Mouse (Mus musculus) spleen, adult 2 months (tissue): Measurements from ENCODE around the gene Psmc3. TPM values are rescaled to one million over a fixed set of nuclear protein-coding genes. Genes with fewer than 3 reads are reported as not detected.
A peak's percentile ranks its signal among the peaks of the same experiment; 100 is the strongest.

Experiments used
- DNase-seq, 2 experiments: peaks; one replicate each; pipeline versions ENCODE4 v3.0.0 to v3.0.0-alpha.2; 2012 to 2021; ENCODE audit warnings: low spot score in 2 of 2, low read depth in 1 of 2
- H3K27ac ChIP-seq: fragments of 200-500 bp; 2 replicates; pipeline ENCODE4 v1.5.1; 2012; ENCODE audit warnings: low read length, inconsistent platforms; ENCODE audit not compliant: insufficient read depth
- H3K27me3 ChIP-seq: fragments of 200-500 bp; 2 replicates; pipeline ENCODE4 v1.6.1; 2012; ENCODE audit warnings: mild to moderate bottlenecking, moderate library complexity, low read length, inconsistent platforms; ENCODE audit not compliant: control insufficient read depth, insufficient read depth
- H3K36me3 ChIP-seq: fragments of 200-500 bp; 2 replicates; pipeline ENCODE4 v1.6.1; 2012; ENCODE audit warnings: mild to moderate bottlenecking, low read length, inconsistent platforms; ENCODE audit not compliant: control insufficient read depth, insufficient read depth
- H3K4me1 ChIP-seq: fragments of 200-500 bp; 2 replicates; pipeline ENCODE4 v1.6.1; 2011; ENCODE audit warnings: inconsistent platforms; ENCODE audit not compliant: control insufficient read depth, insufficient read depth, insufficient read length
- H3K4me3 ChIP-seq: fragments of 200-500 bp; 2 replicates; pipeline ENCODE4 v1.5.1; 2011; ENCODE audit warnings: mild to moderate bottlenecking, inconsistent platforms; ENCODE audit not compliant: insufficient read depth, insufficient read length; ENCODE audit errors: extremely low read depth
- CTCF ChIP-seq: fragments of 200-500 bp; IDR thresholded peaks from 2 replicates; pipeline ENCODE4 v1.5.1; 2011; ENCODE audit warnings: mild to moderate bottlenecking, inconsistent platforms; ENCODE audit not compliant: insufficient read depth, insufficient read length, insufficient replicate concordance; ENCODE audit errors: extremely low read depth
- POLR2A ChIP-seq: fragments of 200-500 bp; IDR thresholded peaks from 2 replicates; pipeline ENCODE4 v1.6.1; 2011; ENCODE audit warnings: low read depth, low read length, inconsistent platforms
- WGBS: fragments of 180-500 bp; shearing (Covaris S2); methylation state at CpG from one replicate; pipeline ENCODE4 v1.1.7; 2018; 5-methylcytosine and 5-hydroxymethylcytosine counted together
- polyA plus RNA-seq: library from polyadenylated mRNA; depleted of rRNA; stranded (reverse); fragments of >200 nt; gene quantifications from 2 replicates; pipeline ENCODE4 v1.2.3, GENCODE M21; 2012

Gene Psmc3
- polyA plus RNA-seq, 1 experiment, result 37.0 TPM

GRCm38 (mm10) chr2:91052752-91053151, 1.1 kb upstream of the Psmc3 start:
- Histone ChIP-seq H3K27ac (no peak overlapping the region), H3K4me3 (no peak overlapping the region), H3K36me3 (peaks cover 19% of the 10 kb centered on the region), H3K27me3 (no peaks in the 10 kb centered on the region), H3K4me1 (peaks cover 4% of the 10 kb centered on the region; the same call in 1 of the 2 replicates)
- TF ChIP-seq CTCF (no peak), POLR2A (no peak)
- DNase-seq, result no peak
- 37% methylated on average over 2 of the region's 2 CpGs for WGBS

GRCm38 (mm10) chr2:91053181-91053933, 452 bp upstream of the Psmc3 start:
- no peaks in the 10 kb centered on the region for H3K27me3 ChIP-seq
- H3K27ac ChIP-seq, result peak overlapping the region; percentile 67
- no peak for DNase-seq
- H3K36me3 ChIP-seq, result peaks cover 23% of the 10 kb centered on the region
- H3K4me3 ChIP-seq, result peak overlapping the region; percentile 70
- peaks cover 4% of the 10 kb centered on the region; the same call in 1 of the 2 replicates for H3K4me1 ChIP-seq
- WGBS, result under 1% methylated on average over 6 of the region's 6 CpGs
- no peak for TF ChIP-seq CTCF
- TF ChIP-seq POLR2A, result no peak

- DNase-seq, result no peak
- H3K36me3 ChIP-seq, result peaks cover 44% of the 10 kb centered on the region
- TF ChIP-seq POLR2A (no peak), CTCF (no peak)
- no peak overlapping the region for H3K4me3 ChIP-seq
- no peak overlapping the region for H3K27ac ChIP-seq
- 94% methylated on average over 5 of the region's 5 CpGs for WGBS
- H3K27me3 ChIP-seq, result no peaks in the 10 kb centered on the region
- H3K4me1 ChIP-seq, result peaks cover 4% of the 10 kb centered on the region; the same call in 1 of the 2 replicates
These were observed 4.6 kb downstream of the Psmc3 start for GRCm38 (mm10) chr2:91058435-91058834.

- Histone ChIP-seq H3K36me3 (peaks cover 48% of the 10 kb centered on the region), H3K4me1 (peaks cover 4% of the 10 kb centered on the region; the same call in 1 of the 2 replicates), H3K27me3 (no peaks in the 10 kb centered on the region), H3K27ac (no peak overlapping the region), H3K4me3 (no peak overlapping the region)
- no peak for DNase-seq
- WGBS, result 97% methylated on average over 2 of the region's 2 CpGs
- TF ChIP-seq CTCF (no peak), POLR2A (no peak)
These were observed 5.6 kb downstream of the Psmc3 start for GRCm38 (mm10) chr2:91059376-91059775.

- Histone ChIP-seq H3K4me1 (no peaks in the 10 kb centered on the region), H3K4me3 (no peak overlapping the region), H3K27ac (no peak overlapping the region), H3K36me3 (peaks cover 47% of the 10 kb centered on the region), H3K27me3 (no peaks in the 10 kb centered on the region)
- TF ChIP-seq CTCF (peak; percentile 36; the same call in 1 of the 2 replicates), POLR2A (no peak)
- WGBS, result 84% methylated on average over 10 of the region's 10 CpGs
- DNase-seq, result no peak
These were observed 6.9 kb downstream of the Psmc3 start for GRCm38 (mm10) chr2:91060544-91061355.

GRCm38 (mm10) chr2:91061849-91062481, 8.2 kb downstream of the Psmc3 start:
- no peak for TF ChIP-seq POLR2A
- no peak for TF ChIP-seq CTCF
- 94% methylated on average over 6 of the region's 6 CpGs for WGBS

More at GRCm38 (mm10) chr2:91061849-91062481, 8.2 kb downstream of the Psmc3 start:
- Histone ChIP-seq H3K4me3 (no peak overlapping the region), H3K36me3 (peaks cover 35% of the 10 kb centered on the region), H3K27me3 (no peaks in the 10 kb centered on the region), H3K4me1 (no peaks in the 10 kb centered on the region), H3K27ac (peak overlapping the region; percentile 16; the same call in 1 of the 2 replicates)
- DNase-seq, result no peak
